Mouse (Mus musculus) intestine, embryonic 16.5 days (tissue): ENCODE data around the gene 1110017D15Rik. TPM values are rescaled to one million over a fixed set of nuclear protein-coding genes. Genes with fewer than 3 reads are reported as not detected.
A peak's percentile ranks its signal among the peaks of the same experiment; 100 is the strongest.

Experiments used
- ATAC-seq: fragments of 200-750 bp; cut with Nextera tagmentation; 2 replicates; pipeline ENCODE4 v1.8.0; 2017; ENCODE audit warnings: moderate TSS enrichment, moderate library complexity
- H3K27ac ChIP-seq: fragments of 300-500 bp; sonication (generic); 2 replicates; pipeline ENCODE4 v1.5.1; 2014; ENCODE audit warnings: mild to moderate bottlenecking, low read length
- H3K27me3 ChIP-seq: fragments of 300-500 bp; sonication (generic); replicated peaks from 2 replicates; pipeline ENCODE4 v1.6.1; 2014; ENCODE audit warnings: low read length, control low read depth, mixed read lengths; ENCODE audit not compliant: control insufficient read depth, insufficient read depth
- H3K36me3 ChIP-seq: fragments of 300-500 bp; sonication (generic); 2 replicates; pipeline ENCODE4 v1.6.1; 2014; ENCODE audit warnings: low read length, control low read depth; ENCODE audit not compliant: control insufficient read depth, insufficient read depth
- H3K4me1 ChIP-seq: fragments of 300-500 bp; sonication (generic); 2 replicates; pipeline ENCODE4 v1.6.1; 2014; ENCODE audit warnings: low read length, control low read depth, mixed read lengths; ENCODE audit not compliant: control insufficient read depth, insufficient read depth
- H3K4me2 ChIP-seq: fragments of 300-500 bp; sonication (generic); 2 replicates; pipeline ENCODE4 v1.6.1; 2014; ENCODE audit warnings: low read depth, low read length, control low read depth
- H3K4me3 ChIP-seq: fragments of 300-500 bp; sonication (generic); 2 replicates; pipeline ENCODE4 v1.5.1; 2014; ENCODE audit warnings: mild to moderate bottlenecking, low read length
- H3K9ac ChIP-seq: fragments of 300-500 bp; sonication (generic); 2 replicates; pipeline ENCODE4 v1.6.1; 2014; ENCODE audit warnings: low read depth, low read length
- H3K9me3 ChIP-seq: fragments of 300-500 bp; sonication (generic); 2 replicates; pipeline ENCODE4 v1.6.1; 2016; ENCODE audit warnings: low read length, control low read depth; ENCODE audit not compliant: control insufficient read depth
- WGBS: fragments of 180-500 bp; shearing (Covaris S2); extraction: QIAGEN DNeasy Blood & Tissue Kit; methylation state at CpG from one replicate; pipeline ENCODE4 v1.1.7; 2014; 5-methylcytosine and 5-hydroxymethylcytosine counted together
- polyA plus RNA-seq: library from polyadenylated mRNA; unstranded; fragments of >200 nt; fragmentation: Nextera tagmentation; extraction: Ambion mirVana; gene quantifications from 2 replicates; pipeline ENCODE4 v1.2.1, GENCODE M21; 2015

The 1110017D15Rik gene
- polyA plus RNA-seq, 1 experiment from 2014 or later, result 0.21 TPM

- whole genome bisulfite sequencing, result 14% methylated on average over 13 of the region's 13 CpGs
- H3K36me3 ChIP-seq, result no peaks in the 10 kb centered on the region
- H3K4me1 ChIP-seq, result peaks cover 19% of the 10 kb centered on the region
- H3K9me3 ChIP-seq, result no peaks in the 10 kb centered on the region
- no peak overlapping the region for H3K4me3 ChIP-seq
- 0 out of 2 replicates have a peak, but pooled peaks cover 3% of the 10 kb centered on the region for H3K27me3 ChIP-seq
- peak overlapping the region; percentile 97; the same call in 1 of the 2 replicates for H3K4me2 ChIP-seq
- ATAC-seq, result no peak
- no peak overlapping the region for H3K27ac ChIP-seq
- H3K9ac ChIP-seq, result peak overlapping the region; percentile 74
These were observed 11.0 kb downstream of the 1110017D15Rik start for GRCm38 (mm10) chr4:41506156-41506555.

- H3K9me3 ChIP-seq, result no peaks in the 10 kb centered on the region
- H3K4me2 ChIP-seq, result no peak overlapping the region
- WGBS, result 52% methylated on average over 11 of the region's 11 CpGs
- H3K4me1 ChIP-seq, result peaks cover 22% of the 10 kb centered on the region
- no peak for ATAC-seq
- no peak overlapping the region for H3K4me3 ChIP-seq
- H3K27me3 ChIP-seq, result peaks cover 9% of the 10 kb centered on the region; the same call in 1 of the 2 replicates
- no peaks in the 10 kb centered on the region for H3K36me3 ChIP-seq
- no peak overlapping the region for H3K27ac ChIP-seq
- H3K9ac ChIP-seq, result no peak overlapping the region
These were observed 12.0 kb downstream of the 1110017D15Rik start for GRCm38 (mm10) chr4:41505131-41505551.

- no peak for ATAC-seq
- 74% methylated on average over 5 of the region's 5 CpGs for WGBS
- H3K4me2 ChIP-seq, result no peak overlapping the region
- no peak overlapping the region for H3K9ac ChIP-seq
- no peak overlapping the region for H3K27ac ChIP-seq
- H3K9me3 ChIP-seq, result no peaks in the 10 kb centered on the region
- H3K4me3 ChIP-seq, result no peak overlapping the region
- H3K27me3 ChIP-seq, result peaks cover 17% of the 10 kb centered on the region
- peaks cover 23% of the 10 kb centered on the region for H3K4me1 ChIP-seq
- peaks cover under 1% of the 10 kb centered on the region; the same call in 1 of the 2 replicates for H3K36me3 ChIP-seq
These were observed 12.8 kb downstream of the 1110017D15Rik start for GRCm38 (mm10) chr4:41504325-41504724.

- under 1% methylated on average over 16 of the region's 18 CpGs for WGBS
- Histone ChIP-seq H3K9me3 (no peaks in the 10 kb centered on the region), H3K4me3 (peak within 1 kb of the TSS; percentile 54), H3K27me3 (peaks cover 30% of the 10 kb centered on the region), H3K4me2 (peak within 1 kb of the TSS; percentile 86), H3K27ac (peak within 1 kb of the TSS; percentile 52), H3K9ac (peak within 1 kb of the TSS; percentile 66), H3K4me1 (peaks cover 36% of the 10 kb centered on the region), H3K36me3 (peaks cover 13% of the 10 kb centered on the region)
- peak; percentile 94 for ATAC-seq
These were observed 14.1 kb downstream of the 1110017D15Rik start, which contains the start of gene AI464131 for GRCm38 (mm10) chr4:41502986-41503412. Gene AI464131 (minus strand): TSS chr4:41503076.

GRCm38 (mm10) chr4:41502171-41502940, 14.8 kb downstream of the 1110017D15Rik start:
- Histone ChIP-seq H3K9me3 (no peaks in the 10 kb centered on the region), H3K27me3 (peaks cover 35% of the 10 kb centered on the region), H3K9ac (peak overlapping the region; percentile 66), H3K36me3 (peaks cover 18% of the 10 kb centered on the region), H3K4me3 (peak overlapping the region; percentile 54), H3K27ac (peak overlapping the region; percentile 52), H3K4me1 (peaks cover 39% of the 10 kb centered on the region), H3K4me2 (peak overlapping the region; percentile 86)
- ATAC-seq, result peak; percentile 51
- 13% methylated on average over 20 of the region's 20 CpGs for WGBS

GRCm38 (mm10) chr4:41500787-41501186, 16.3 kb downstream of the 1110017D15Rik start:
- no peaks in the 10 kb centered on the region for H3K9me3 ChIP-seq
- no peak for ATAC-seq
- no peak overlapping the region for H3K9ac ChIP-seq
- H3K36me3 ChIP-seq, result peaks cover 18% of the 10 kb centered on the region
- no peak overlapping the region for H3K4me3 ChIP-seq
- H3K4me1 ChIP-seq, result peaks cover 33% of the 10 kb centered on the region
- H3K27me3 ChIP-seq, result peaks cover 39% of the 10 kb centered on the region
- WGBS, result 63% methylated on average over 4 of the region's 4 CpGs
- H3K27ac ChIP-seq, result no peak overlapping the region
- peak overlapping the region; percentile 6; the same call in 1 of the 2 replicates for H3K4me2 ChIP-seq

- peaks cover 18% of the 10 kb centered on the region for H3K36me3 ChIP-seq
- peaks cover 39% of the 10 kb centered on the region for H3K27me3 ChIP-seq
- no peaks in the 10 kb centered on the region for H3K9me3 ChIP-seq
- H3K27ac ChIP-seq, result no peak overlapping the region
- H3K4me3 ChIP-seq, result no peak overlapping the region
- WGBS, result 79% methylated on average over 8 of the region's 8 CpGs
- ATAC-seq, result no peak
- H3K4me1 ChIP-seq, result peaks cover 33% of the 10 kb centered on the region
- H3K9ac ChIP-seq, result no peak overlapping the region
- H3K4me2 ChIP-seq, result no peak overlapping the region
These were observed 17.5 kb downstream of the 1110017D15Rik start for GRCm38 (mm10) chr4:41499619-41500018.

- peaks cover 18% of the 10 kb centered on the region for H3K36me3 ChIP-seq
- peaks cover 39% of the 10 kb centered on the region for H3K27me3 ChIP-seq
- ATAC-seq, result no peak
- H3K9ac ChIP-seq, result no peak overlapping the region
- no peaks in the 10 kb centered on the region for H3K9me3 ChIP-seq
- H3K27ac ChIP-seq, result no peak overlapping the region
- peak overlapping the region; percentile 33 for H3K4me3 ChIP-seq
- peak overlapping the region; percentile 40 for H3K4me2 ChIP-seq
- H3K4me1 ChIP-seq, result peaks cover 35% of the 10 kb centered on the region
- 27% methylated on average over 43 of the region's 43 CpGs for WGBS
These were observed 18.2 kb downstream of the 1110017D15Rik start for GRCm38 (mm10) chr4:41498921-41499391.

- no peak overlapping the region for H3K27ac ChIP-seq
- WGBS, result 17% methylated on average over 72 of the region's 72 CpGs
- H3K36me3 ChIP-seq, result peaks cover 18% of the 10 kb centered on the region
- H3K4me3 ChIP-seq, result peak overlapping the region; percentile 33
- no peaks in the 10 kb centered on the region for H3K9me3 ChIP-seq
- H3K4me2 ChIP-seq, result peak overlapping the region; percentile 49
- ATAC-seq, result no peak
- no peak overlapping the region for H3K9ac ChIP-seq
- peaks cover 36% of the 10 kb centered on the region for H3K4me1 ChIP-seq
- H3K27me3 ChIP-seq, result peaks cover 39% of the 10 kb centered on the region
These were observed 18.9 kb downstream of the 1110017D15Rik start for GRCm38 (mm10) chr4:41497995-41498845.
